Mouse (Mus musculus) MEL (cell line): Measurements from ENCODE around the gene Apobec2.

ENCODE experiments used
- BHLHE40 ChIP-seq: IDR thresholded peaks from 2 replicates; pipeline ENCODE4 v1.6.1; 2012; ENCODE audit warnings: low read depth, mild to moderate bottlenecking, inconsistent platforms, low read length, improper control_type of control experiment, borderline replicate concordance
- CTCF ChIP-seq, 3 experiments: IDR thresholded peaks in 2 of 3; conservative IDR thresholded peaks in 1 of 3; 2 replicates each; pipeline ENCODE4 v1.5.1; 2011 to 2012; ENCODE audit warnings: low read length in 3 of 3, low read depth in 2 of 3, mild to moderate bottlenecking in 2 of 3, improper control_type of control experiment in 1 of 3, inconsistent platforms in 1 of 3, mixed read lengths in 1 of 3, moderate library complexity in 1 of 3; ENCODE audit not compliant: control insufficient read depth in 1 of 3, insufficient read depth in 1 of 3, poor library complexity in 1 of 3, severe bottlenecking in 1 of 3
- EP300 ChIP-seq, 2 experiments: IDR thresholded peaks; 2 replicates each; pipeline ENCODE4 v1.6.1; 2011; ENCODE audit warnings: improper control_type of control experiment in 2 of 2, low read length in 2 of 2, low read depth in 1 of 2, mild to moderate bottlenecking in 1 of 2
- MAZ ChIP-seq: IDR thresholded peaks from 2 replicates; pipeline ENCODE4 v1.6.1; 2012; ENCODE audit warnings: low read depth, mild to moderate bottlenecking, inconsistent platforms, low read length, improper control_type of control experiment
- MEF2A ChIP-seq: IDR thresholded peaks from 2 replicates; pipeline ENCODE4 v1.6.1; 2014; ENCODE audit warnings: low read depth, mild to moderate bottlenecking, inconsistent platforms, low read length, improper control_type of control experiment; ENCODE audit not compliant: poor library complexity, insufficient replicate concordance, severe bottlenecking; ENCODE audit errors: extremely low read depth
- MYC ChIP-seq: IDR thresholded peaks from 2 replicates; pipeline ENCODE4 v1.6.1; 2011; ENCODE audit warnings: low read depth, mild to moderate bottlenecking, low read length, improper control_type of control experiment, moderate library complexity
- NELFE ChIP-seq: IDR thresholded peaks from 2 replicates; pipeline ENCODE4 v1.6.1; 2011; ENCODE audit warnings: low read depth, low read length, improper control_type of control experiment
- POLR2A ChIP-seq, 2 experiments: IDR thresholded peaks; 2 replicates each; pipeline ENCODE4 v1.6.1; 2011 to 2012; ENCODE audit warnings: low read length in 2 of 2, mild to moderate bottlenecking in 2 of 2, control low read depth in 1 of 2, improper control_type of control experiment in 1 of 2, low read depth in 1 of 2, moderate library complexity in 1 of 2; ENCODE audit not compliant: control insufficient read depth in 1 of 2, insufficient read depth in 1 of 2, poor library complexity in 1 of 2
- ZC3H11A ChIP-seq: IDR thresholded peaks from 2 replicates; pipeline ENCODE4 v1.6.1; 2012; ENCODE audit warnings: low read depth, mild to moderate bottlenecking, inconsistent platforms, low read length, improper control_type of control experiment

DNA sequence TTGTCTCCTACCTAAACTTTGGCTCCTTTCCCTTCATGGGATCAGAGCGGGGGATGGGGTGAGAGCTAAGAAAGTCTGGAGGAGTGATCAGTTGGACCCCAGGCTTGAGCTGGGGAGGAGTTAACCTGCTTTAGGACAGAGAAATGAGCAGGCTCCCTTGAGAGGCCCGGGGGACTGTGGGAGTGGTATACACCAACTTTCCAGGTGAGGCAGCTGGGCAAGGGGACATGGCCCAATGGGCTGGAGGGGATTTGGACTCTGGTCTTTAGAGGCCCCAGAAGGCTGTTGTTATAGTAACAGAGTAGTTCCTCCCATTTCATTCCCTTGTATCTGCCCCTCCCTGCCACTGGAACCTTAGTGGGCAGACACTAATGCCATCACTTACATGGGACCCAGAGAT, 23.2 kb upstream of the Apobec2 start:
- TF ChIP-seq BHLHE40: no peak
- TF ChIP-seq NELFE: no peak
- TF ChIP-seq CTCF (IDR thresholded peaks at IDR 0.05 in 2 of 3, conservative IDR thresholded peaks at IDR 0.05 in 1 of 3; ENCODE audit: control insufficient read depth in 1 of 3, insufficient read depth in 1 of 3, low read depth in 2 of 3, low read length in 3 of 3, poor library complexity in 1 of 3, severe bottlenecking in 1 of 3): no peak
- TF ChIP-seq MYC: no peak
- TF ChIP-seq POLR2A (IDR thresholded peaks at IDR 0.05; ENCODE audit: control insufficient read depth in 1 of 2, insufficient read depth in 1 of 2, low read depth in 1 of 2, low read length in 2 of 2, poor library complexity in 1 of 2): no peak
- no peak for TF ChIP-seq MAZ
- no peak for TF ChIP-seq MEF2A
- TF ChIP-seq ZC3H11A: no peak
- no peak for TF ChIP-seq EP300 (IDR thresholded peaks at IDR 0.05; ENCODE audit: low read depth in 1 of 2, low read length in 2 of 2)
